ENCODE assay signal across 17 mouse cellular contexts in the genomic region with DNA sequence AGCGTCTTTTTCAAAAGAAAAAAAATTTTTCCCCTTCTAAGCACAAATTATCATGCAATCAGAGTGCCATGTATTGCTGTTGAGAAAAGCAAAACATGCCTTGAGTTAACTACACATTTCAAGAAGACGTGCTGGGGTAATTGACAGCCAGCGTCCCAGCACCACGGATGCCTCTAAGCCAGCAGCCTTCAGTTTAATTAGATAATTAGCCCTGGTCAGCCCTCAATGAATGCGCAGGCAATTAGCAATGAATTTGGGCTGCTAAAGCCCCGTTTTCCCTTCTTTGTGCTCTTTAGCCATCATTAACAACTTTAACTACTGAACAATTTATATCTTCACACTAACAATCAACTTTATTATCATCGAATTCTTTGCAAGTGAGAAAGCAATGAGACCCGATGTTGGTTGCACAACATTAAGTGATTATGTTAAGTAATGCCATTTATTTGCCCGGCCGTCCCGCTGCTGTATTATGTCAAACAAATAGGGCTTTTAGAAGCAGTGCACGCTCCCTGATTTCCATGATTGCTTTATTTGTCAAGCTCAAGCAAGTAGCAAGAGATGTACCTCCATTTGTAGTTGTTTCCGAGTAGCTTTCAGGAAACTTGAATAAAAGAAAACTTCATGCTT. TPM values are rescaled to one million over a fixed set of nuclear protein-coding genes. Genes with fewer than 3 reads are reported as not detected.
DNase-seq lines count a peak whose midpoint lies in the region; ATAC-seq lines count a peak whose summit lies in the region.
"Had no signal": no experiment of that assay in that cellular context is flagged by ENCODE, and none has a peak within 500 bp of the region (broad histone marks: within the 10 kb centered on the region; RNA-seq: fewer than 3 reads in every experiment).

No protein-coding gene starts in this region.

- H3K27ac ChIP-seq in midbrain, embryonic 13.5 days = no peak overlapping the region
- no peak overlapping the region for H3K27ac ChIP-seq in midbrain, embryonic 10.5 days (replicated peaks)
- H3K27ac ChIP-seq in forebrain, embryonic 11.5 days (ENCODE audit: low read depth, low read length) = no peak overlapping the region
- no peak overlapping the region for H3K27ac ChIP-seq in forebrain, embryonic 16.5 days (ENCODE audit: low read length)

- H3K4me2 ChIP-seq in midbrain, embryonic 13.5 days (replicated peaks) = no peak overlapping the region; the same call in 1 of the 2 replicates
- no peak overlapping the region for H3K4me2 ChIP-seq in forebrain, embryonic 11.5 days (ENCODE audit: low read depth, low read length, severe bottlenecking)
- no peak overlapping the region for H3K4me2 ChIP-seq in forebrain, embryonic 16.5 days (ENCODE audit: low read length)
- H3K4me2 ChIP-seq: heart, embryonic 11.5 days had no signal

- H3K9ac ChIP-seq in midbrain, embryonic 13.5 days (replicated peaks) = no peak overlapping the region
- H3K9ac ChIP-seq in forebrain, embryonic 11.5 days (ENCODE audit: low read length) = no peak overlapping the region
- no peak overlapping the region for H3K9ac ChIP-seq in forebrain, embryonic 16.5 days (replicated peaks; ENCODE audit: low read depth, low read length)

- DNase-seq in midbrain, embryonic 10.5 days (ENCODE audit: low spot score) = no peak
- DNase-seq in forebrain, embryonic 11.5 days (ENCODE audit: low spot score) = peak; percentile 79
- peak; percentile 68 for DNase-seq in retina, embryonic 14.5 days (ENCODE audit: low spot score)
- no peak for DNase-seq in cerebellum, postnatal 4 days (ENCODE audit: low spot score in 2 of 2)
- DNase-seq: cerebellum, postnatal 10 days; heart, postnatal 14 days; layer of hippocampus, postnatal 36 days; left cerebral cortex, postnatal 4 days; lung, adult 18-20 months; lung, postnatal 4 days; right cerebral cortex, postnatal 14 days had no signal

- peaks cover 31% of the 10 kb centered on the region for H3K27me3 ChIP-seq in midbrain, embryonic 13.5 days
- peaks cover 42% of the 10 kb centered on the region for H3K27me3 ChIP-seq in midbrain, embryonic 10.5 days (ENCODE audit: low read depth, poor library complexity, severe bottlenecking)
- H3K27me3 ChIP-seq in forebrain, embryonic 11.5 days (ENCODE audit: control insufficient read depth, insufficient read depth, low read length) = peaks cover 85% of the 10 kb centered on the region
- H3K27me3 ChIP-seq in forebrain, embryonic 16.5 days (replicated peaks; ENCODE audit: control insufficient read depth, insufficient read depth, low read length) = peaks cover 75% of the 10 kb centered on the region

- WGBS in midbrain, embryonic 13.5 days = 36% methylated on average over 13 of the region's 13 CpGs
- WGBS in midbrain, embryonic 10.5 days = 56% methylated on average over 13 of the region's 13 CpGs
- WGBS in forebrain, embryonic 11.5 days = 14% methylated on average over 13 of the region's 13 CpGs
- WGBS in forebrain, embryonic 16.5 days = 3% methylated on average over 13 of the region's 13 CpGs

- no peak overlapping the region for H3K4me3 ChIP-seq in midbrain, embryonic 13.5 days (replicated peaks)
- no peak overlapping the region for H3K4me3 ChIP-seq in midbrain, embryonic 10.5 days
- H3K4me3 ChIP-seq in forebrain, embryonic 11.5 days (ENCODE audit: low read depth, low read length) = no peak overlapping the region
- no peak overlapping the region for H3K4me3 ChIP-seq in forebrain, embryonic 16.5 days (replicated peaks; ENCODE audit: low read length)
- H3K4me3 ChIP-seq: erythroblast, embryonic 14.5 days had no signal

- H3K36me3 ChIP-seq in midbrain, embryonic 13.5 days = no peaks in the 10 kb centered on the region
- H3K36me3 ChIP-seq in midbrain, embryonic 10.5 days = no peaks in the 10 kb centered on the region
- H3K36me3 ChIP-seq in forebrain, embryonic 11.5 days (ENCODE audit: control insufficient read depth, insufficient read depth, low read length) = no peaks in the 10 kb centered on the region
- H3K36me3 ChIP-seq in forebrain, embryonic 16.5 days (ENCODE audit: control insufficient read depth, insufficient read depth) = no peaks in the 10 kb centered on the region

- ATAC-seq in midbrain, embryonic 13.5 days = peak; percentile 30; the same call in 1 of the 2 replicates
- peak; percentile 93 for ATAC-seq in forebrain, embryonic 11.5 days (replicated peaks; ENCODE audit: low FRiP score)
- peak; percentile 94 for ATAC-seq in forebrain, embryonic 16.5 days
- ATAC-seq in megakaryocyte, adult 5-6 weeks (ENCODE audit: poor library complexity, severe bottlenecking) = no peak

- peaks cover 5% of the 10 kb centered on the region; the same call in 1 of the 2 replicates for H3K9me3 ChIP-seq in midbrain, embryonic 13.5 days
- H3K9me3 ChIP-seq in midbrain, embryonic 10.5 days (replicated peaks) = peaks cover 5% of the 10 kb centered on the region; the same call in 1 of the 2 replicates
- H3K9me3 ChIP-seq in forebrain, embryonic 11.5 days (ENCODE audit: control insufficient read depth, low read length) = peaks cover 10% of the 10 kb centered on the region; the same call in 1 of the 2 replicates
- H3K9me3 ChIP-seq in forebrain, embryonic 16.5 days (ENCODE audit: control insufficient read depth, low read length) = 0 out of 2 replicates have a peak, but pooled peaks cover 5% of the 10 kb centered on the region

- H3K4me1 ChIP-seq in midbrain, embryonic 13.5 days (replicated peaks) = peaks cover 9% of the 10 kb centered on the region
- 0 out of 2 replicates have a peak, but pooled peaks cover 2% of the 10 kb centered on the region for H3K4me1 ChIP-seq in midbrain, embryonic 10.5 days
- H3K4me1 ChIP-seq in forebrain, embryonic 11.5 days (replicated peaks; ENCODE audit: control insufficient read depth, insufficient read depth, low read length) = peaks cover 4% of the 10 kb centered on the region; the same call in 1 of the 2 replicates
- peaks cover 12% of the 10 kb centered on the region for H3K4me1 ChIP-seq in forebrain, embryonic 16.5 days (replicated peaks; ENCODE audit: control insufficient read depth, insufficient read depth, low read length)

RNA-seq across cellular contexts. Expression of a gene that starts 11.1 kb away (rescaled TPM):
- 70.7 and 73.2 TPM in 2 replicates for polyA plus RNA-seq in midbrain, embryonic 13.5 days (2015; fragmentation: Nextera tagmentation; extraction: Ambion mirVana)
- 82.0 and 85.3 TPM in 2 replicates for polyA plus RNA-seq in midbrain, embryonic 10.5 days (2016; fragmentation: Nextera tagmentation; extraction: Ambion mirVana)
- 60.8 and 62.9 TPM in 2 replicates for polyA plus RNA-seq in forebrain, embryonic 11.5 days (2014; fragmentation: Nextera tagmentation; extraction: Ambion mirVana)
- 76.3 and 88.1 TPM in 2 replicates for polyA plus RNA-seq in forebrain, embryonic 16.5 days (2015; fragmentation: Nextera tagmentation; extraction: Ambion mirVana)
- total RNA-seq in megakaryocyte, adult 5-6 weeks (2015) = 11.0 and 12.7 TPM in 2 replicates
- total RNA-seq in megakaryocyte, adult 5-6 weeks (2017) = 13.2 and 16.3 TPM in 2 replicates

RNA-seq across cellular contexts. Expression of a gene that starts 24.6 kb away (rescaled TPM):
- 0.17 and 0.24 TPM in 2 replicates for polyA plus RNA-seq in midbrain, embryonic 13.5 days (2015; fragmentation: Nextera tagmentation; extraction: Ambion mirVana)
- polyA plus RNA-seq in midbrain, embryonic 10.5 days (2016; fragmentation: Nextera tagmentation; extraction: Ambion mirVana) = 0.10 and 0.20 TPM in 2 replicates
- polyA plus RNA-seq in forebrain, embryonic 11.5 days (2014; fragmentation: Nextera tagmentation; extraction: Ambion mirVana) = 0.29 TPM in 1 of 2 replicates, not detected in the other
- 0.23 and 0.35 TPM in 2 replicates for polyA plus RNA-seq in forebrain, embryonic 16.5 days (2015; fragmentation: Nextera tagmentation; extraction: Ambion mirVana)
- total RNA-seq in megakaryocyte, adult 5-6 weeks (2015) = 1.0 and 1.2 TPM in 2 replicates
- 1.4 and 13.3 TPM in 2 replicates for total RNA-seq in megakaryocyte, adult 5-6 weeks (2017)
- polyA plus RNA-seq: erythroblast, embryonic 14.5 days; intestine, embryonic 14.5 days had no signal

Comparison
In these comparisons a context has a peak if more than half of its experiments do, and no peak if none do; other contexts are left out.
1. DNase-seq: peak in forebrain, embryonic 11.5 days (single experiment) and retina, embryonic 14.5 days (single experiment); none in midbrain, embryonic 10.5 days (single experiment) and cerebellum, postnatal 4 days (0 of 2).